Mouse (Mus musculus) T-helper 2 cell (primary cell): ENCODE data around the gene H13.

ENCODE experiments used
- in situ Hi-C: fragments of 300-600 bp; cut with MboI, MseI; formaldehyde crosslinking; loops from one replicate; pipeline ENCODE4 v1.15.1; 2025; ENCODE audit warnings: high pct_unique_total_duplicates

Gene H13

DNA sequence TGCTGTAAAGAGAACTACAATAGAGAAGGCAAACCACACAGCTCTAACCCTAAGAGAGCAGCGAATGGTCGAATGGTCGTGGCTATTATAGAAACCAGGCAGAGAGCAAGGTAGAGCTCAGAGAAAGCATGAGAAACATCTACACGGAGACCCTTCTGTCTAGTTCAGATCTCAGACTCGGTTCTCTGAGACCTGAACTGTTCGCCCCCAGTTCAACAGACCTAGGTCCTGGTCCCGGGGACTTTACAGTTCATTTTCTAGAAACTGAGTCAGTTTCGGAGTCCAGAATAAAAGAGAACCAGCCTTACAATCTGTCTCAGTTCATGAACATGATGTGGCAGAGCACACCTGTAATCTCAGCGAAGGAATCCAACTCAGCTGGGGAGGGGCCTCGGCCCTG lies 65.2 kb downstream of the H13 start:
- in situ Hi-C loops = no loop called here

DNA sequence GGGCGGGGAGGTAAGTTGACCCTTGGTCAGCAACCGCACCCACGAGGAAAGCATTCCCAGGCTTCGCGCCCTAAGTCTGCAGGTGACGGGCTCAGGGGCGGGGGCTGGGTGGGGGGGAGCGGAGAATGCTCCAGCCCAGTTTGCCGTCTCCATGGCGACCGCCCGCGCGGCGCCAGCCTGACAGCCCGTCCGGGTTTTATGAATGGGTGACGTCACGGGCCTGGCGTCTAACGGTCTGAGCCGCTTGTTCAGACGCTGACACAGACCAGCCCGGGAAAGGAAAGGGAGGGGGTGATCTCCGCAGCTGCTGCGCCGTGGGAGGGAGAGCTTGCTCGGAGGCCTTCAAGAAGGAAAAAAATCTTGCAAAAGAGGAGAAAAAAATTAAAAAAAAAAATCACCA lies 65.7 kb downstream of the H13 start:
- in situ Hi-C loops = loop anchor here (5.0 kb wide), 1 partner anchor 492 kb away; the partner anchor contains the start of gene Tspyl3

DNA sequence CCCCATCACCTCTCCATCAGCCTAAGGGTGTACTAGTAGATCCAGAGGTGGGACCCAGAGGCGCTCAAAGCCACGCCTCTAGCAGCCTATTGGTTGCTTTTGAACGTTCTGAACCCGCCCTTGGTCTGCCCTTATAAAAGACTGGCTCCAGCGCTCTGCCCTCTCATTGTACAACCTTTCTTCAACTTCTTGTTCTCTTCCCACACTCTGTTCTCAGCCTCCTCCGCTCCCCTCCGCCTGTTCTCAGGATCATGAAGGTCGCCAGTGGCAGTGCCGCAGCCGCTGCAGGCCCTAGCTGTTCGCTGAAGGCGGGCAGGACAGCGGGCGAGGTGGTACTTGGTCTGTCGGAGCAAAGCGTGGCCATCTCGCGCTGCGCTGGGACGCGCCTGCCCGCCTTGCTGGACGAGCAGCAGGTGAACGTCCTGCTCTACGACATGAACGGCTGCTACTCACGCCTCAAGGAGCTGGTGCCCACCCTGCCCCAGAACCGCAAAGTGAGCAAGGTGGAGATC lies 66.9 kb downstream of the H13 start, which contains the start of gene Id1:
Id1 (plus strand) TSS at position 162 of the 512 bp plus-strand sequence.
- in situ Hi-C loops = loop anchor here (5.0 kb wide), 1 partner anchor 491 kb away; the partner anchor contains the start of gene Tspyl3

DNA sequence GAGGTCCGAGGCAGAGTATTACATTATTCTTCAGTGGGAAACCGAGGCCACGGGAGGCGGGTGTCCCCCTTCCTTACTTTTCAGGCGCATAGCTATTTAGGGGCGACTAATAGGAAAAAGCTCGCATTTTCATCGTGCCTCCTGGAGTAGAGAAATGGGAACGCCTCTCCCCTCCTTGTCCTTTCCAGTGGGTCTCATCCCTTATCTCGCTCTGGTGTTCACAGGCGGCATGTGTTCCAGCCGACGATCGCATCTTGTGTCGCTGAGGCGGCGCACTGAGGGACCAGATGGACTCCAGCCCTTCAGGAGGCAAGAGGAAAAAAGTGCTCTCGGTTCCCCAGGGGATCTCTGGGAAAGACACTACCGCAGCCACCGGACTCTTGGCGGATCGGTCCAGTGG lies 67.5 kb downstream of the H13 start:
- in situ Hi-C loops = loop anchor here (5.0 kb wide), 1 partner anchor 491 kb away; the partner anchor contains the start of gene Tspyl3

DNA sequence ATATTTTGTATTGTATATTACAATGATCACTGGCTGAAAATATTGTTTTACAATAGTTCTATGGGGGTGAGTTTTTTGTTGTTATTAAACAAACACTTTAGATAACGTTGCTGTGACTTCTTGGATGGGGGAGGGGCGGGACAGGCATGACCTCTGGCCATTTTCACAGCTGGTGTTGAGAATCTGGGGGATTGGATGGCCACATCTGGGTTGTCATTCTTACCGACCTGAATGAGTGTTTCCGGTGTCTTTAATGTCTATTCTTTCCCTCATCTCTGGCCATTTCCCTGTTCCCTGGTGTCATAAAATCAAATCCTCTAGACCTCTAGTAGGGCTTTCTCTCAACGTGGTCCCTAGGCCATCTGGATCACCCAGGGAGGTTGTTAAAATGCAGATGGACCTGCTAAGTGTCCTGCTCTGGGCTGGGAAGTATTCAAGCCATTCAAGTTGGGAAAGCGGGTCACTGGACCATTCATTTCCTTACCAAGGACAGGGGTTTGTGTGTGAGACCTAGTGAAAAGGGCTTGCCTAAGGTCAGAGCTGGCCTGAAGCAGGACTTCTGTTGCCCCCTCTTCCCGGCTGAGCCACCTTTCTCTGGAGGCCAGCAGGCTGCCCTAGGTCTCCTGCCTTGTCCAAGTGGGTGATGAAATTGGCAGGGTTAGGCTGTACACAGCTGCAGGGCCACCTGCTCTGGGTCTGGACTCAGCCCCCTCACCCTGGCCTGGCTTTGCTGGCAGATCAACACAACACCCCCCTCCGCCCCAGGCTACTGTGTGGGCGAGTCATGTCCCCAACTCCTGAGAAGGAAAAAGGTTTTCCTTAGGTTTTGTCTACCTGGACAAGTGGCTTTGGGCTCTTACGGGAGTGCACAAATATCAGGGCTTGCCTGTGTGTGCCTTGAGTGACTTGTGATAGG lies 68.3 kb downstream of the H13 start:
- in situ Hi-C loops = loop anchor here (5.0 kb wide), 1 partner anchor 490 kb away; the partner anchor contains the start of gene Tspyl3

GRCm38 (mm10) chr2:152738341-152738740 lies 69.1 kb downstream of the H13 start:
- in situ Hi-C loops = loop anchor here (5.0 kb wide), 1 partner anchor 489 kb away; the partner anchor contains the start of gene Tspyl3

GRCm38 (mm10) chr2:152739031-152739841 lies 70.0 kb downstream of the H13 start:
- in situ Hi-C loops = loop anchor here (5.0 kb wide), 1 partner anchor 488 kb away; the partner anchor contains the start of gene Tspyl3

DNA sequence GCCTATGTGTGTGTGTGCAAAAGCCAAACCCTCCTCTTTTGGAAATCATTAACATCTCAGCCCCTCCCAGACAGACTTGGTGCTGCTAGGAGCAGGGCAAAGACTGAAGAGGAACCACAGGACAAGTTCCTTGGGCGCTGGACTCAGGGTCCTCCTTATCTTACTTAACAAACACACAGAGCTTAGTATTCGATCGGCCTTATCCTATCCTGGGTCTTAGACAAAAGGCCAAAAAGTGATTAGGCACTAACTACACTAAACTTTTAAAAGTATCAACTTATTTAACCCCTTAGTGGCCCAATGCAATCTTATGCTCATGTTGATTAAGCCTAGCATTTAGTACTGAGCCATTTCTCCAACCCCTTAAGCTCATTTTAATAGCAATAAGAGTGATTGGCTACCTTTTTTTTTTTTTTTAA lies 70.6 kb downstream of the H13 start:
- in situ Hi-C loops = loop anchor here (5.0 kb wide), 1 partner anchor 487 kb away; the partner anchor contains the start of gene Tspyl3

DNA sequence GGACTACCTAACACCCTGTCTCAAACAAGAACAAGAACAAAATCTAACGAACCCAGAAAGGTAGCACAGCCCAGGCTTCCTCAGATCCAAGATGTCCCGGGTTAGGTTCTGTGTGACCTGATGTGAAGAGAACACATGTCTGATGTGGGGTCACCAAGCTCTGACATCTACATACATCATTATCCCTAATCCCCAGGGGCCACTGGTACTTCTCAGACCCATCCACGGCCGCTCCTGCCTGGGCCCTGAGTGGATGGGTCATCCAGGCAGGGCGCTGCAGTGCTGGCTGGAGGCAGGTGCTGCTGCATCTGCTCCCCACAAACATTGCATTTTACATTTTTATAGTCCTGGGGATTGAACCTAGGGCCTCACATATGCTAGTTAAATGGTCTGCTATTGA lies 71.2 kb downstream of the H13 start:
- in situ Hi-C loops = no loop called here

GRCm38 (mm10) chr2:152741153-152742041 lies 72.1 kb downstream of the H13 start:
- in situ Hi-C loops = no loop called here

DNA sequence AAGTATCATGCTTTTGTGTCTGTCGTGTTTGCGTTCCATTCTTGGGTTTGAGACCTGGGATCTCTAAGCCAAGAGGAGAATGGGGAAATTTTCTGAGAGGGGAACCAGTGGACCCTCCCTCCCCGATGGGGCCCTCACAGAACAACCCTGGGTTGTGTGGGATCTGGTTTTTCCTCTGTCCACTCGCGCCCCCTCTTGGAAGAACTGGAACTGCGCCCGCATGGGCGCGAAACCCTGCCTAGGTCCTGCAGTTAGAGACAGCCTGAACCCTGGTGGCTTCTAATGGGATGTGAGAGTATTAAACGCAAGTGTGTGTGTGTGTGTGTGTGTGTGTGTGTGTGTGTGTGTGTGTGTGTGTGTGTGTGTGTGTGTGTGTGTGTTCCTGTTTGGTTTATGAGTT lies 73.2 kb downstream of the H13 start:
- in situ Hi-C loops = no loop called here

GRCm38 (mm10) chr2:152753944-152754711 lies 84.9 kb downstream of the H13 start, which contains the start of gene Cox4i2:
Cox4i2 (plus strand) TSS chr2:152754173.
- in situ Hi-C loops = loop anchor here (25.0 kb wide), 1 partner anchor 1967 kb away; the partner anchor contains the start of gene Pygb

GRCm38 (mm10) chr2:152756474-152757393 lies 87.5 kb downstream of the H13 start:
- in situ Hi-C loops = loop anchor here (25.0 kb wide), 1 partner anchor 1969 kb away; the partner anchor contains the start of gene Pygb

GRCm38 (mm10) chr2:152757478-152757877 lies 88.2 kb downstream of the H13 start:
- in situ Hi-C loops = loop anchor here (25.0 kb wide), 1 partner anchor 1970 kb away; the partner anchor contains the start of gene Pygb
